Mouse (Mus musculus) liver, postnatal 0 days (tissue): ENCODE measurements around the gene Kctd19.

Experiments used
- CTCF ChIP-seq: sonication (generic); IDR thresholded peaks from 2 replicates; pipeline ENCODE4 v1.5.1; 2016; ENCODE audit warnings: antibody characterized with exemption, low read depth
- EP300 ChIP-seq: IDR thresholded peaks from 2 replicates; pipeline ENCODE4 v1.6.1; 2016; ENCODE audit warnings: antibody characterized with exemption, low read depth, mild to moderate bottlenecking

- TF ChIP-seq EP300 (no peak), CTCF (no peak)
These were observed 47.9 kb upstream of the Kctd19 start for GRCm38 (mm10) chr8:105461085-105461803.
